Mouse (Mus musculus) liver, embryonic 11.5 days (tissue): ENCODE data around the gene Enox1. TPM values are rescaled to one million over a fixed set of nuclear protein-coding genes. Genes with fewer than 3 reads are reported as not detected.

ENCODE experiments used
- ATAC-seq: fragments of 200-750 bp; cut with Nextera tagmentation; replicated peaks from 2 replicates; pipeline ENCODE4 v1.8.0; 2017; ENCODE audit warnings: moderate number of reproducible peaks, mild to moderate bottlenecking, moderate TSS enrichment, moderate library complexity; ENCODE audit not compliant: low FRiP score
- DNase-seq: peaks from one replicate; pipeline ENCODE4 v3.0.0-alpha.2; 2017; ENCODE audit warnings: low spot score
- H3K27ac ChIP-seq: fragments of 300-500 bp; sonication (generic); 2 replicates; pipeline ENCODE4 v1.5.1; 2014; ENCODE audit warnings: mild to moderate bottlenecking, low read depth, low read length, control low read depth
- H3K27me3 ChIP-seq: fragments of 300-500 bp; sonication (generic); replicated peaks from 2 replicates; pipeline ENCODE4 v1.6.1; 2014; ENCODE audit warnings: low read length, mixed read lengths; ENCODE audit not compliant: control insufficient read depth, insufficient read depth
- H3K36me3 ChIP-seq: fragments of 300-500 bp; sonication (generic); 2 replicates; pipeline ENCODE4 v1.6.1; 2014; ENCODE audit warnings: mild to moderate bottlenecking, low read length, moderate library complexity, mixed read lengths; ENCODE audit not compliant: control insufficient read depth, insufficient read depth
- H3K4me1 ChIP-seq: fragments of 300-500 bp; sonication (generic); replicated peaks from 2 replicates; pipeline ENCODE4 v1.6.1; 2014; ENCODE audit warnings: low read length, mixed read lengths; ENCODE audit not compliant: control insufficient read depth, insufficient read depth
- H3K4me2 ChIP-seq: fragments of 300-500 bp; sonication (generic); 2 replicates; pipeline ENCODE4 v1.6.1; 2014; ENCODE audit warnings: mild to moderate bottlenecking, control low read depth, moderate library complexity
- H3K4me3 ChIP-seq: fragments of 300-500 bp; sonication (generic); 2 replicates; pipeline ENCODE4 v1.5.1; 2014; ENCODE audit warnings: low read depth, low read length, control low read depth
- H3K9ac ChIP-seq: fragments of 300-500 bp; sonication (generic); 2 replicates; pipeline ENCODE4 v1.6.1; 2014; ENCODE audit warnings: low read depth, low read length, control low read depth
- H3K9me3 ChIP-seq: fragments of 300-500 bp; sonication (generic); 2 replicates; pipeline ENCODE4 v1.6.1; 2016; ENCODE audit warnings: low read length, inconsistent platforms, mixed read lengths; ENCODE audit not compliant: control insufficient read depth
- WGBS: fragments of 180-500 bp; shearing (Covaris S2); extraction: QIAGEN DNeasy Blood & Tissue Kit; methylation state at CpG from one replicate; pipeline ENCODE4 v1.1.7; 2014; 5-methylcytosine and 5-hydroxymethylcytosine counted together
- polyA plus RNA-seq: library from polyadenylated mRNA; unstranded; fragments of >200 nt; fragmentation: Nextera tagmentation; extraction: Ambion mirVana; gene quantifications from 2 replicates; pipeline ENCODE4 v1.2.1, GENCODE M21; 2014

Enox1 gene
- polyA plus RNA-seq, 1 experiment from 2014 or later, result 0.92 TPM

DNA sequence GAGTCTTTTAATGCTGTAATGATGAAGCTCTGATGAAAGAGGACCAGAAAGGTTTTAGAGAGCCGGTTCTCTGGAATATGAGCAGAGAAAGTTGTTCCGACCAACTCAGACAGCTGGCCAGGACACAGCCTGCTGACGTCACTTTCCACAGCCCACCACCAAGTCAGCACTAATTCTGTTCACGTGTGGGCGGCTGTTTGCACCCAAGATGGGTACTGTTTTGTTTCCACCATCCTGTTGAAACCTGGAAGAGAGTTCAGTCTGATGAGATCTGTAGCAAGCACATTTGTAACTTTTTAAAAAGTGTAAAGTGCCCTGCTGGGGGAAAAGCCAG, 424.3 kb downstream of the Enox1 start:
- no peak overlapping the region for H3K4me3 ChIP-seq
- H3K27ac ChIP-seq, result no peak overlapping the region
- no peak overlapping the region for H3K9ac ChIP-seq
- DNase-seq (no peak), ATAC-seq (no peak)
- whole genome bisulfite sequencing, result 34% methylated on average over 5 of the region's 5 CpGs
- peaks cover 3% of the 10 kb centered on the region; the same call in 1 of the 2 replicates for H3K4me1 ChIP-seq
- H3K27me3 ChIP-seq, result no peaks in the 10 kb centered on the region
- H3K4me2 ChIP-seq, result no peak overlapping the region
- H3K9me3 ChIP-seq, result no peaks in the 10 kb centered on the region
- H3K36me3 ChIP-seq, result no peaks in the 10 kb centered on the region

- H3K36me3 ChIP-seq, result no peaks in the 10 kb centered on the region
- no peak overlapping the region for H3K4me2 ChIP-seq
- DNase-seq (no peak), ATAC-seq (no peak)
- H3K27me3 ChIP-seq, result no peaks in the 10 kb centered on the region
- 68% methylated on average over 6 of the region's 6 CpGs for WGBS
- no peak overlapping the region for H3K27ac ChIP-seq
- H3K9ac ChIP-seq, result no peak overlapping the region
- H3K4me1 ChIP-seq, result peaks cover 3% of the 10 kb centered on the region; the same call in 1 of the 2 replicates
- no peak overlapping the region for H3K4me3 ChIP-seq
- H3K9me3 ChIP-seq, result no peaks in the 10 kb centered on the region
These were observed 425.1 kb downstream of the Enox1 start for GRCm38 (mm10) chr14:77581616-77582015.

DNA sequence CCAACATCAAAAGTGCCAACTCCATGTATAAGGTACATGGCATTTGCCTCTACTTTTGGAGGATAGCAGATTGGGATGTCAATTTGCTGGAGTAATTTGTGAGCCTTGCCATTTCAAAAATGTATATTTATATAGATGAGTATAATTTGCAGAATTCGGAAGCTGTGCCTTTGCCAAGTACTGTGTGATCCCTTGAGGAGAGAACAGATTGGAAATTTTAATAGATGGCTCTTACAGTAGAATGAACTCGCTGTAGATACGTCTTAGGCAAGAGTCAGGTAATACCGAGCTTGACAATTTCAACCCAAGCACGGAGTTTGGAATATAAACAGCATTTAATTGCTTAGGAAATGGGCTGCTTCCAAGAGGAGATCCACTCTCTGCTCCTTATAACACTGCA, 427.9 kb downstream of the Enox1 start:
- WGBS, result 87% methylated on average over 5 of the region's 5 CpGs
- H3K9me3 ChIP-seq, result no peaks in the 10 kb centered on the region
- no peak overlapping the region for H3K4me2 ChIP-seq
- H3K4me1 ChIP-seq, result peaks cover 3% of the 10 kb centered on the region; the same call in 1 of the 2 replicates
- no peak for DNase-seq
- no peak overlapping the region for H3K9ac ChIP-seq
- no peak overlapping the region for H3K4me3 ChIP-seq
- H3K27me3 ChIP-seq, result no peaks in the 10 kb centered on the region
- no peaks in the 10 kb centered on the region for H3K36me3 ChIP-seq
- ATAC-seq, result no peak
- H3K27ac ChIP-seq, result no peak overlapping the region

GRCm38 (mm10) chr14:77585031-77585800, 428.7 kb downstream of the Enox1 start:
- 71% methylated on average over 11 of the region's 11 CpGs for WGBS
- no peak overlapping the region for H3K4me2 ChIP-seq
- no peak overlapping the region for H3K4me3 ChIP-seq
- peaks cover 3% of the 10 kb centered on the region; the same call in 1 of the 2 replicates for H3K4me1 ChIP-seq
- no peaks in the 10 kb centered on the region for H3K36me3 ChIP-seq
- H3K9ac ChIP-seq, result no peak overlapping the region
- no peaks in the 10 kb centered on the region for H3K27me3 ChIP-seq
- ATAC-seq, result no peak
- no peak for DNase-seq
- no peak overlapping the region for H3K27ac ChIP-seq
- no peaks in the 10 kb centered on the region for H3K9me3 ChIP-seq

DNA sequence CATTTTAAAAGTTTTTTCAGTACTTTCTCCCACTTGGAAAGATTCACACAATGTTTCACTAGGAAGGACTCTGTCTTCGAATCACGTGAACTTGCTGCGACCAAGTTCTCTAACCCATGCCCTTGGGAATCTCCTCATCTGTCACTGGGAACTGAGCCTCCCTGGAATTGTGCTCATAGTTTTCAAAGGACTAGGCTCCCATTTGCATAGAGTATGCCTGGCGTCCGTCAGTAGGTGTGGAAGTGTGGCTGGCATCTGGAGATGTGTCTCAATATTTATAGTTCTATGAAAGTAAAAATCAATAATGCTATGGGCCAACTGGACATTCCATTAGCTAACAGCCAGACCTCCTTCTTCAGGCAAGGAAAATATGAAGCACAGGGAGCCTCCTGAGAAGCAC, 429.5 kb downstream of the Enox1 start:
- no peak overlapping the region for H3K4me2 ChIP-seq
- H3K27ac ChIP-seq, result no peak overlapping the region
- H3K9ac ChIP-seq, result no peak overlapping the region

DNA sequence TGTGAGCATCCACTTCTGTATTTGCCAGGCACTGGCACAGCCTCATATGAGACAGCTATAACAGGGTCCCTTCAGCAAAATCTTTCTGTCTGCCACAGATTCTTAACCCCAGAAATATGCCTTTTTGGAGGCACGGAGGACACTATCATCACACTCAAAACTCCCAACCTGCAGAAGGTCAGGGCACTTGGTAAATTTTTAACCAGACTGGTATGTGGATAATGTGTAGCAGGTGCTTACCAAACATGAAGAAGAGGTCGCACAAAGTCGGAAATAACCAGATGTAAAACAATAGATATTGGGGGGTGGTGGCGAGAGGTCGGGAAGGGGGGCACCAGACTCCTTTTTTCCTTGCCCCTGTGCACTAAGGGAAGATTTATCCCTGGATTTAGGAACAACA, 430.6 kb downstream of the Enox1 start:
- H3K4me3 ChIP-seq, result no peak overlapping the region
- ATAC-seq, result no peak

More for the DNA sequence above, 429.5 kb downstream of the Enox1 start:
- H3K4me1 ChIP-seq, result no peaks in the 10 kb centered on the region
- no peaks in the 10 kb centered on the region for H3K36me3 ChIP-seq
- H3K27me3 ChIP-seq, result no peaks in the 10 kb centered on the region
- no peaks in the 10 kb centered on the region for H3K9me3 ChIP-seq
- WGBS, result 71% methylated on average over 5 of the region's 5 CpGs
- no peak overlapping the region for H3K4me3 ChIP-seq
- DNase-seq, result no peak
- no peak for ATAC-seq

GRCm38 (mm10) chr14:77593136-77593838, 436.7 kb downstream of the Enox1 start:
- no peaks in the 10 kb centered on the region for H3K4me1 ChIP-seq
- no peak overlapping the region for H3K4me3 ChIP-seq
- H3K27me3 ChIP-seq, result no peaks in the 10 kb centered on the region
- ATAC-seq (no peak), DNase-seq (no peak)
- no peak overlapping the region for H3K9ac ChIP-seq
- 87% methylated on average over 11 of the region's 11 CpGs for WGBS
- H3K9me3 ChIP-seq, result no peaks in the 10 kb centered on the region
- no peaks in the 10 kb centered on the region for H3K36me3 ChIP-seq
- H3K4me2 ChIP-seq, result no peak overlapping the region
- no peak overlapping the region for H3K27ac ChIP-seq

More for the DNA sequence above, 430.6 kb downstream of the Enox1 start:
- Histone ChIP-seq H3K9ac (no peak overlapping the region), H3K9me3 (no peaks in the 10 kb centered on the region), H3K36me3 (no peaks in the 10 kb centered on the region), H3K27ac (no peak overlapping the region), H3K4me1 (no peaks in the 10 kb centered on the region), H3K27me3 (no peaks in the 10 kb centered on the region), H3K4me2 (no peak overlapping the region)
- no peak for DNase-seq
- WGBS, result 69% methylated on average over 5 of the region's 5 CpGs

GRCm38 (mm10) chr14:77596216-77597175, 439.9 kb downstream of the Enox1 start:
- Histone ChIP-seq H3K27ac (no peak overlapping the region), H3K4me2 (no peak overlapping the region), H3K27me3 (no peaks in the 10 kb centered on the region), H3K9ac (no peak overlapping the region), H3K36me3 (no peaks in the 10 kb centered on the region), H3K4me1 (no peaks in the 10 kb centered on the region), H3K9me3 (no peaks in the 10 kb centered on the region), H3K4me3 (no peak overlapping the region)
- ATAC-seq (no peak), DNase-seq (no peak)
- 86% methylated on average over 14 of the region's 14 CpGs for WGBS
